Mouse (Mus musculus) kidney, embryonic 15.5 days (tissue): Measurements from ENCODE around the gene Odf3. TPM values are rescaled to one million over a fixed set of nuclear protein-coding genes. Genes with fewer than 3 reads are reported as not detected.

Source experiments
- ATAC-seq: fragments of 200-750 bp; cut with Nextera tagmentation; replicated peaks from 2 replicates; pipeline ENCODE4 v1.8.0; 2017; ENCODE audit warnings: moderate TSS enrichment; ENCODE audit not compliant: low FRiP score
- H3K27ac ChIP-seq: fragments of 300-500 bp; sonication (generic); 2 replicates; pipeline ENCODE4 v1.5.1; 2015; ENCODE audit warnings: mild to moderate bottlenecking, inconsistent platforms
- H3K27me3 ChIP-seq: fragments of 300-500 bp; sonication (generic); 2 replicates; pipeline ENCODE4 v1.6.1; 2015; ENCODE audit warnings: inconsistent platforms
- H3K36me3 ChIP-seq: fragments of 300-500 bp; sonication (generic); 2 replicates; pipeline ENCODE4 v1.6.1; 2015; ENCODE audit warnings: inconsistent platforms
- H3K4me1 ChIP-seq: fragments of 300-500 bp; sonication (generic); 2 replicates; pipeline ENCODE4 v1.6.1; 2015; ENCODE audit warnings: inconsistent platforms
- H3K4me2 ChIP-seq: fragments of 300-500 bp; sonication (generic); 2 replicates; pipeline ENCODE4 v1.6.1; 2015; ENCODE audit warnings: moderate library complexity, mild to moderate bottlenecking, inconsistent platforms
- H3K4me3 ChIP-seq: fragments of 300-500 bp; sonication (generic); replicated peaks from 2 replicates; pipeline ENCODE4 v1.5.1; 2015; ENCODE audit warnings: mild to moderate bottlenecking, inconsistent platforms
- H3K9ac ChIP-seq: fragments of 300-500 bp; sonication (generic); 2 replicates; pipeline ENCODE4 v1.6.1; 2015; ENCODE audit warnings: mild to moderate bottlenecking, inconsistent platforms
- H3K9me3 ChIP-seq: fragments of 300-500 bp; sonication (generic); replicated peaks from 2 replicates; pipeline ENCODE4 v1.6.1; 2016; ENCODE audit warnings: inconsistent platforms
- WGBS: fragments of 180-500 bp; shearing (Covaris S2); methylation state at CpG from one replicate; pipeline ENCODE4 v1.1.7; 2015; ENCODE audit warnings: mixed read lengths; 5-methylcytosine and 5-hydroxymethylcytosine counted together
- polyA plus RNA-seq: library from polyadenylated mRNA; unstranded; fragments of >200 nt; fragmentation: Nextera tagmentation; extraction: Ambion mirVana; gene quantifications from 2 replicates; pipeline ENCODE4 v1.2.1, GENCODE M21; 2015

The Odf3 gene
- polyA plus RNA-seq, 1 experiment from 2014 or later: not detected

- no peaks in the 10 kb centered on the region for H3K9me3 ChIP-seq
- peaks cover 3% of the 10 kb centered on the region; the same call in 1 of the 2 replicates for H3K4me1 ChIP-seq
- no peaks in the 10 kb centered on the region for H3K36me3 ChIP-seq
- WGBS: 62% methylated on average over 4 of the region's 4 CpGs
- no peak overlapping the region for H3K4me2 ChIP-seq
- H3K27me3 ChIP-seq: peaks cover 33% of the 10 kb centered on the region
- no peak overlapping the region for H3K9ac ChIP-seq
- H3K4me3 ChIP-seq: no peak overlapping the region
- no peak overlapping the region for H3K27ac ChIP-seq
- ATAC-seq: no peak
Observed at GRCm38 (mm10) chr7:140845683-140846082, 1.9 kb upstream of the Odf3 start.

GRCm38 (mm10) chr7:140846676-140847075, 929 bp upstream of the Odf3 start:
- no peak for ATAC-seq
- H3K27me3 ChIP-seq: peaks cover 23% of the 10 kb centered on the region
- 86% methylated on average over 10 of the region's 10 CpGs for WGBS

GRCm38 (mm10) chr7:140848591-140848990, 986 bp downstream of the Odf3 start:
- Histone ChIP-seq H3K36me3 (peaks cover 23% of the 10 kb centered on the region), H3K4me3 (no peak overlapping the region), H3K9me3 (no peaks in the 10 kb centered on the region), H3K4me1 (peaks cover 3% of the 10 kb centered on the region; the same call in 1 of the 2 replicates), H3K27ac (no peak overlapping the region), H3K27me3 (peaks cover 4% of the 10 kb centered on the region), H3K9ac (no peak overlapping the region), H3K4me2 (no peak overlapping the region)
- no peak for ATAC-seq
- 90% methylated on average over 10 of the region's 10 CpGs for WGBS

More at GRCm38 (mm10) chr7:140846676-140847075, 929 bp upstream of the Odf3 start:
- peaks cover 3% of the 10 kb centered on the region; the same call in 1 of the 2 replicates for H3K4me1 ChIP-seq
- no peak overlapping the region for H3K4me3 ChIP-seq
- no peak overlapping the region for H3K9ac ChIP-seq
- H3K4me2 ChIP-seq: no peak overlapping the region
- H3K36me3 ChIP-seq: peaks cover 4% of the 10 kb centered on the region
- no peak overlapping the region for H3K27ac ChIP-seq
- H3K9me3 ChIP-seq: no peaks in the 10 kb centered on the region

DNA sequence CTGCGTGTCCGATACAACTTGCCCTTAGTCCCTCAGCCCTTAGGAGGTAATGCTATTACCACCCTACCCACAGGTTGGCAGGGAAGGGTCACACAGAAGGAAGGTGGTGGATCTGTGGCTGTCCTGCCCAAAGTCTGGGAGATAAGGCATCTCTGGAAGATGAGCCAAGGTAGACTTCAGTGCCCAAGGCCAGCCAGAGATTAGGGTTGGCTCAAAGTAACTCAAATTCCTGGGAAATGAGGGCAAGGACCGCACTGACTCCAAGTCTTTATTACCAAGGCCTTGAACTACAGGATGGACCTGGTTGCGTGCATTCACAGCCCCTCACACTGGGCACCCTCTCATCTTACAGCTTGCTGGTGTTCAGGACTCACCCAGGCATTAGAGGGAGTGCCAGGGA, 4.3 kb downstream of the Odf3 start:
- Histone ChIP-seq H3K4me1 (peaks cover 12% of the 10 kb centered on the region), H3K27ac (no peak overlapping the region), H3K4me3 (no peak overlapping the region), H3K9me3 (no peaks in the 10 kb centered on the region), H3K9ac (no peak overlapping the region), H3K27me3 (no peaks in the 10 kb centered on the region), H3K36me3 (peaks cover 34% of the 10 kb centered on the region), H3K4me2 (no peak overlapping the region)
- 97% methylated on average over 4 of the region's 4 CpGs for WGBS
- no peak for ATAC-seq

DNA sequence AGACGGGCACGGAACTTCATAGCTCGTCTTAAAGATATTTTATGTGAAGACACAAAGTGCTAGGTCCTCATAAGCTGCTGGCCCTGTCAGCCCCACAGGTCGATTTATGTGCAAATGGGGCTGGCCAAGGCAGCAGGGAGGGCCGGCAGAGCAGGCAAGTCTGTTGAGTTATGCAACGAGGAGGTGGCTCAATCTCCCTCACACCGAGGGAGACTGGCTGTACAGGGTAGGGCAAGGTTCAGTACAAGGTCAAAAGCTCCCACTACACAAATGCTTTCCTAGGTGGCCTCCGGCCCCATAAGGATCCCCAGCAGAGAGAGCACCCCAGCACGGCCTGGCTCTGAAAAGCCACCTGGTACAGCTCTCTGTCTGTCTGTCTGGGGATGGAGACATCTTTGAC, 5.8 kb downstream of the Odf3 start:
- Histone ChIP-seq H3K4me2 (no peak overlapping the region), H3K27ac (no peak overlapping the region), H3K9ac (no peak overlapping the region), H3K36me3 (peaks cover 35% of the 10 kb centered on the region), H3K27me3 (no peaks in the 10 kb centered on the region), H3K4me3 (no peak overlapping the region), H3K9me3 (no peaks in the 10 kb centered on the region), H3K4me1 (peaks cover 21% of the 10 kb centered on the region)
- WGBS: 77% methylated on average over 9 of the region's 9 CpGs
- no peak for ATAC-seq

GRCm38 (mm10) chr7:140854483-140854882, 6.9 kb downstream of the Odf3 start:
- H3K36me3 ChIP-seq: peaks cover 46% of the 10 kb centered on the region
- H3K9ac ChIP-seq: no peak overlapping the region
- H3K4me3 ChIP-seq: no peak overlapping the region
- no peaks in the 10 kb centered on the region for H3K27me3 ChIP-seq
- WGBS: 83% methylated on average over 18 of the region's 18 CpGs
- H3K27ac ChIP-seq: no peak overlapping the region
- ATAC-seq: no peak
- H3K4me1 ChIP-seq: peaks cover 28% of the 10 kb centered on the region
- H3K9me3 ChIP-seq: no peaks in the 10 kb centered on the region
- peak overlapping the region; percentile 100; the same call in 1 of the 2 replicates for H3K4me2 ChIP-seq

- ATAC-seq: no peak
- WGBS: 76% methylated on average over 9 of the region's 9 CpGs
- no peak overlapping the region for H3K27ac ChIP-seq
Observed at GRCm38 (mm10) chr7:140855181-140855580, 7.6 kb downstream of the Odf3 start.

GRCm38 (mm10) chr7:140855860-140856784, 8.5 kb downstream of the Odf3 start, which contains the start of gene Gm45785:
Gene Gm45785 (minus strand): TSS chr7:140856331.
- peaks cover 63% of the 10 kb centered on the region for H3K36me3 ChIP-seq
- ATAC-seq: peak; percentile 84

More at GRCm38 (mm10) chr7:140855181-140855580, 7.6 kb downstream of the Odf3 start:
- H3K4me1 ChIP-seq: peaks cover 28% of the 10 kb centered on the region
- H3K36me3 ChIP-seq: peaks cover 53% of the 10 kb centered on the region
- H3K9ac ChIP-seq: peak overlapping the region; percentile 93
- no peaks in the 10 kb centered on the region for H3K9me3 ChIP-seq
- H3K4me3 ChIP-seq: peak overlapping the region; percentile 92
- peak overlapping the region; percentile 100 for H3K4me2 ChIP-seq
- H3K27me3 ChIP-seq: no peaks in the 10 kb centered on the region

DNA sequence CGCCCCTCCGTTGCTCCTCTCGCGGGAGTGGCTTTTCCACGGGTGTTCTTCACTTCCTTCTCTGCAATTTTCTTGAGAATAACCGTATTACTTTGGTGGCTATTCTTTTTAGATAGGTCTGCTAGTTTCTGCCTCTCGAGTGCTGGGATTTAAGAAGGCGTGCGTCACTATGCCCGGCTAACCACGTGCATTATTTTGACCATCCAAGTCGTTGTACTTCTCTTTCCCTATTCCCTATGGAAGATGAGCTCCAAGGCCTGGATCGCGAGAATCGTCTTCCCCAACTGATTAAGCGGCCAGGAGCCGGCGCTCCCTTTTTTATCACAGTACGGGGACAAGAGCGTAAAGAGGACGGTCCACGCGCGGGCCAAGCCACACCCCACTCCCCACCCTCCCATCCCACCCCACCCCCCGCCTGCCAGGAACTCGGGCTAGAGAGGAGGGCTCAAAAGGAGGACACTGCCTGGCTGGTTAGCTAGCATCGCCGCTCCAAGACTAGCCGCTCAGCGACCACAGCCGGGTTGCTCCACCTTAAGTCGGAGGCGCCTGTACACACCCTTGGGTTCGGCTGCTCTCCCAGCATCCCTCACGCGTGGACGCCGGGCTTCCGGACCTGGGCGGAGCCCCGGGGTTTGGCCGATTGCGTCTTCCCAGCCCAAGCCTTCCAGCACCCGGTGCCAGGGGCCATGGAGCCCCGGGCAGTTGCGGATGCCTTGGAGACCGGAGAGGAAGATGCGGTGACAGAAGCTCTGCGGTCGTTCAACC, 9.4 kb downstream of the Odf3 start, which contains the start of gene Ric8a:
Ric8a (plus strand) TSS at position 173 of the 765 bp plus-strand sequence.
- Histone ChIP-seq H3K4me3 (peak within 1 kb of the TSS; percentile 92), H3K36me3 (peaks cover 65% of the 10 kb centered on the region)

More at GRCm38 (mm10) chr7:140855860-140856784, 8.5 kb downstream of the Odf3 start, which contains the start of gene Gm45785:
- WGBS: under 1% methylated on average over 51 of the region's 51 CpGs
- H3K4me1 ChIP-seq: peaks cover 28% of the 10 kb centered on the region
- H3K27ac ChIP-seq: peak within 1 kb of the TSS; percentile 95
- peak within 1 kb of the TSS; percentile 93 for H3K9ac ChIP-seq
- H3K9me3 ChIP-seq: no peaks in the 10 kb centered on the region
- peak within 1 kb of the TSS; percentile 92 for H3K4me3 ChIP-seq
- H3K4me2 ChIP-seq: peak within 1 kb of the TSS; percentile 100
- no peaks in the 10 kb centered on the region for H3K27me3 ChIP-seq

DNA sequence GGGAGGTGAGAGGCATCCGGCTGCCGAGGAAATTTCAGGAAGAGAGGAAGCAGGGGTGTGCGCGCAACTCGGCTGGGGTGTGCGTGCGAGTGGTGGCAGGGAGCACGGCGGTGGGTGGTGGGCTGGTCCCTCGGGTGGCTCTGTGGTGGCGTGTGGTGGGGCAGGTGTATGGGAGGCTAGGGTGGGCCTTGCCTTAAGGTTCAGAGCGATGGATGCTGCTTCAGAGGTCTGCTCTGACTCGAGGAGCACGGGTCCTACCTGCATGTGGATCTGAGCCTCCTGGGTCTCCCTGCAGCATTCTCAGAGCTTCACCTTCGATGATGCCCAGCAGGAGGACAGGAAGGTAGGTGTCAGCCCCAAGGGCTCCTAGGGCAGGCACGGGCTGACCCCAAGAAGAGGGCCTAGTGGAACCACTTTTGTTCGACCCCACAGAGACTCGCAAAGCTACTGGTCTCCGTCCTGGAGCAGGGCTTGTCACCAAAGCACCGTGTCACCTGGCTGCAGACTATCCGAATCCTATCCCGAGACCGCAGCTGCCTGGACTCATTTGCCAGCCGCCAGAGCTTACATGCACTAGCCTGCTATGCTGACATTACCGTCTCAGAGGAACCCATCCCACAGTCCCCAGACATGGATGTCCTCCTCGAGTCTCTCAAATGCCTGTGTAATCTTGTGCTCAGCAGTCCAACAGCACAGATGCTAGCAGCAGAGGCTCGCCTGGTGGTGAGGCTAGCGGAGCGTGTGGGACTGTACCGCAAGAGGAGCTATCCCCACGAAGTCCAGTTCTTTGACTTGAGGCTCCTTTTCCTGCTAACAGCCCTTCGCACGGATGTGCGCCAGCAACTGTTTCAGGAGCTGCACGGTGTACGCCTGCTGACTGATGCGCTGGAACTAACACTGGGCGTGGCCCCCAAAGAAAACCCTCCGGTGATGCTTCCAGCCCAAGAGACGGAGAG, 10.2 kb downstream of the Odf3 start, which contains the start of gene Bet1l:
Bet1l (minus strand) TSS at position 28 of the 956 bp plus-strand sequence.
- Histone ChIP-seq H3K4me2 (peak within 1 kb of the TSS; percentile 100), H3K9ac (peak within 1 kb of the TSS; percentile 93), H3K27me3 (no peaks in the 10 kb centered on the region), H3K9me3 (no peaks in the 10 kb centered on the region), H3K36me3 (peaks cover 65% of the 10 kb centered on the region), H3K27ac (peak within 1 kb of the TSS; percentile 95), H3K4me3 (peak within 1 kb of the TSS; percentile 92), H3K4me1 (peaks cover 28% of the 10 kb centered on the region)
- peak; percentile 49 for ATAC-seq
- 32% methylated on average over 40 of the region's 40 CpGs for WGBS

More for the DNA sequence above, 9.4 kb downstream of the Odf3 start, which contains the start of gene Ric8a:
- Histone ChIP-seq H3K9ac (peak within 1 kb of the TSS; percentile 93), H3K9me3 (no peaks in the 10 kb centered on the region), H3K27me3 (no peaks in the 10 kb centered on the region), H3K27ac (peak within 1 kb of the TSS; percentile 95), H3K4me1 (peaks cover 28% of the 10 kb centered on the region), H3K4me2 (peak within 1 kb of the TSS; percentile 100)
- WGBS: under 1% methylated on average over 50 of the region's 50 CpGs
- ATAC-seq: peak; percentile 86

DNA sequence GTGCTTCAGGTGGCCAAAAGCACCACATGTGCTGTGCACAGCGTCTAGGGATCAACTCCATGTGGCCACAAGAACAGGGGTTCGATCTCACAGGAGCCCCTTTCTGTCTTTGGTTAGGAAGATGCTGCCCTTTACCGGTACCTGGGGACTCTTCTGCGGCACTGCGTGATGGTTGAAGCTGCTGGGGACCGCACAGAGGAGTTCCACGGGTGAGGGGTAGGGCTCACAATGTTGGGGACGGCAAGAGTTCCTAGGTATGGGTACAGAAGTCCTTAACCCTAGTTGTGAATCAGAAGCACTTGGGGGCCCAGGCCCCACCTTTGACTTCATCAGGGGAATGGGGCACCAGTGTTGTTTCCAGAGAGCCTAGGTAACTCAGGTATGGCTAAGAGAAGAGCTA, 11.1 kb downstream of the Odf3 start:
- Histone ChIP-seq H3K27me3 (no peaks in the 10 kb centered on the region), H3K9ac (0 out of 2 replicates have a peak overlapping the region, but pooled peaks have one; percentile 93), H3K36me3 (peaks cover 65% of the 10 kb centered on the region), H3K4me3 (peak overlapping the region; percentile 92), H3K27ac (no peak overlapping the region), H3K4me2 (peak overlapping the region; percentile 100), H3K9me3 (no peaks in the 10 kb centered on the region), H3K4me1 (peaks cover 28% of the 10 kb centered on the region)
- no peak for ATAC-seq
- WGBS: 96% methylated on average over 8 of the region's 8 CpGs
